Mouse (Mus musculus) G1E (cell line): ENCODE measurements around the gene Egfl7. TPM values are rescaled to one million over a fixed set of nuclear protein-coding genes. Genes with fewer than 3 reads are reported as not detected.

Experiments used
- ATAC-seq: 2 replicates; pipeline ENCODE4 v1.8.0; 2016; ENCODE audit warnings: mild to moderate bottlenecking; ENCODE audit not compliant: insufficient number of reproducible peaks, poor library complexity, low FRiP score, severe bottlenecking; ENCODE audit errors: extremely low read depth
- DNase-seq: peaks from one replicate; pipeline ENCODE4 v3.0.0; 2012; ENCODE audit warnings: low spot score
- H3K27me3 ChIP-seq: 2 replicates; pipeline ENCODE4 v1.6.1; 2012; ENCODE audit warnings: mild to moderate bottlenecking, low read length, inconsistent platforms; ENCODE audit not compliant: insufficient read depth
- H3K36me3 ChIP-seq: replicated peaks from 2 replicates; pipeline ENCODE3; 2012; ENCODE audit warnings: mild to moderate bottlenecking, inconsistent platforms
- H3K4me1 ChIP-seq: 2 replicates; pipeline ENCODE4 v1.6.1; 2012; ENCODE audit warnings: low read depth, low read length, inconsistent platforms, mixed read lengths; ENCODE audit not compliant: insufficient read depth
- H3K4me3 ChIP-seq: 2 replicates; pipeline ENCODE4 v1.5.1; 2012; ENCODE audit warnings: low read depth, mild to moderate bottlenecking, inconsistent platforms, low read length, moderate library complexity, mixed read lengths
- H3K9me3 ChIP-seq: replicated peaks from 2 replicates; pipeline ENCODE4 v1.6.1; 2012; ENCODE audit warnings: inconsistent platforms
- CTCF ChIP-seq: IDR thresholded peaks from 2 replicates; pipeline ENCODE4 v1.5.1; 2012; ENCODE audit warnings: low read depth, low read length, inconsistent platforms, mixed read lengths
- GATA1 ChIP-seq: IDR thresholded peaks from 2 replicates; pipeline ENCODE4 v1.6.1; 2012; ENCODE audit warnings: borderline replicate concordance, low read length, inconsistent platforms, mixed read lengths
- GATA2 ChIP-seq: IDR thresholded peaks from 2 replicates; pipeline ENCODE4 v1.6.1; 2012; ENCODE audit warnings: low read depth, low read length, inconsistent platforms, borderline replicate concordance
- POLR2AphosphoS5 ChIP-seq: IDR thresholded peaks from 2 replicates; pipeline ENCODE4 v1.6.1; 2012; ENCODE audit warnings: low read depth, low read length, inconsistent platforms; ENCODE audit not compliant: insufficient replicate concordance
- TAL1 ChIP-seq: conservative IDR thresholded peaks from 2 replicates; pipeline ENCODE4 v1.6.1; 2012; ENCODE audit warnings: low read depth, low read length, inconsistent platforms, mixed read lengths
- polyA plus RNA-seq: library from polyadenylated mRNA; stranded (reverse); fragments of >175 nt; gene quantifications from 2 replicates; pipeline ENCODE4 v1.2.3, GENCODE M21; 2012
- total RNA-seq, 2 experiments: library from RNA; stranded (forward) in 1 of 2; stranded (reverse) in 1 of 2; fragments of 200-1000 nt in 1 of 2; fragments of >200 nt in 1 of 2; fragmentation: Nextera tagmentation in 1 of 2; gene quantifications; 2 replicates each; pipeline ENCODE4 v1.2.3; 2014 to 2017

The Egfl7 gene
- total and polyA plus RNA-seq, 3 experiments, result 29.6 to 160 (median 136) TPM

DNA sequence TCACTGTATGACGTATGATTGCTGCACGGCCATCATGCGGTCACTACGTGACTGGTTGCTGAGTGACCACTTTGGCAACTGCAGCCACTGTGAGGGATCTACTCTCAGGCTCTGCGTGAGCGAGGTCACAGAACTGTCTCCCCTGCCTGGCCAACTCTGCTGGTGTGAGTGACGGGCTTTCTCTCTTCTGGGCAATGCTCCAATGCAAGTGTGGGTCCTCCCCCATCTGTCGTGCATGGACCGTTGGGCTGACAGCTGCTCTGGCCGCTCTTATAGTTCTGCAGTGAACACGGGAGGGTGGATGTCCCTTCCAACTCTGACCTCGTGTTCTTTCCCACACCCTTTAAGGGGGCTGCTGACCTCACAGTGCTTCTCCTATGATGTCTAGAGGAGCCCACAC lies 6.4 kb upstream of the Egfl7 start:
- ATAC-seq (no peak), DNase-seq (no peak)
- peaks cover 89% of the 10 kb centered on the region for H3K4me1 ChIP-seq
- TF ChIP-seq TAL1 (no peak), CTCF (no peak), GATA1 (no peak), GATA2 (no peak), POLR2AphosphoS5 (no peak)
- H3K36me3 ChIP-seq, result peaks cover 6% of the 10 kb centered on the region
- H3K4me3 ChIP-seq, result no peak overlapping the region
- H3K9me3 ChIP-seq, result no peaks in the 10 kb centered on the region
- peaks cover 1% of the 10 kb centered on the region; the same call in 1 of the 2 replicates for H3K27me3 ChIP-seq

DNA sequence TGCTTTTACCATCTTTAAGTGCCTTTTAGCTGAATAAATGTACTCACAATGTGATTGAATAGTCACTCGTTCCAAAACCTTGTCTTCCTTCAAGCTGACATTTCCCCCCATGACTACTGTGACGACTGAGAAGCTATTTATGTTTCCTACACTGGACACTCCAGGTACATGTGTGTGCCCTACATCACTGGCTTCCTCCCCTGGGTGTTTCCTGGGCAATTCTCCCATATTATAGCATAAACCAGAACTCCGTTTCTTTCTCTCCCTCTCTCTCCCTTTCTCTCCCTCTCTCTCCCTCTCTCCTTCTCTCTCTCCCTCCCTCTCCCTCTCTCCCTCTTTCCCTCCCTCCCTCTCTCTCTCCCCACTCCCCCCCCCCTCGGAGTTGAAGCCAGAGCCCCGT lies 6.0 kb upstream of the Egfl7 start:
- Histone ChIP-seq H3K27me3 (no peaks in the 10 kb centered on the region), H3K4me1 (peaks cover 93% of the 10 kb centered on the region), H3K9me3 (no peaks in the 10 kb centered on the region), H3K4me3 (no peak overlapping the region), H3K36me3 (peaks cover 9% of the 10 kb centered on the region)
- no peak for TF ChIP-seq POLR2AphosphoS5
- TF ChIP-seq TAL1, result no peak
- TF ChIP-seq GATA1, result no peak
- TF ChIP-seq GATA2, result no peak
- TF ChIP-seq CTCF, result no peak
- DNase-seq (no peak), ATAC-seq (no peak)

DNA sequence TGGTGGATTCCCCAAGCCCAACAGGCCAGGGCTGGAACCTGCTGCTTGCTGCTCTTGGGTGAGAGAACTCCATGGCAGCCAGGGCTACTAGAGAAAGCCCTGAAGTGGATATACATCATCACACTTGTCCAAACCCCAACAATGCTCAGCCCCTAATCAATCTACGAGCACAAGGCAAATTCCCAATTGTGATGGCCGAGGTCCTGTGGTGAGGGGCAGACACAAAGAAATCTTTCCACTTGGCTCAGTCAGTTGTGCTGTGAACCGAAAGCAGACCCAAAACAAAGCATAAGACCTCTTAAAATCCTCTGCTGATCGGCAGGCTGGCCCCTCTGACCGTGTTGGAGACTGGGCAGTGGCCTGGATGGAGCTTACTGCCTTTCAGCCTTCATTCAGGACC lies 5.0 kb upstream of the Egfl7 start:
- Histone ChIP-seq H3K4me3 (no peak overlapping the region; the same call in 1 of the 2 replicates), H3K9me3 (no peaks in the 10 kb centered on the region), H3K27me3 (no peaks in the 10 kb centered on the region), H3K4me1 (peaks cover 96% of the 10 kb centered on the region), H3K36me3 (peaks cover 13% of the 10 kb centered on the region)
- ATAC-seq (no peak), DNase-seq (no peak)
- TF ChIP-seq GATA2 (no peak), POLR2AphosphoS5 (no peak), TAL1 (no peak), CTCF (no peak), GATA1 (no peak)

DNA sequence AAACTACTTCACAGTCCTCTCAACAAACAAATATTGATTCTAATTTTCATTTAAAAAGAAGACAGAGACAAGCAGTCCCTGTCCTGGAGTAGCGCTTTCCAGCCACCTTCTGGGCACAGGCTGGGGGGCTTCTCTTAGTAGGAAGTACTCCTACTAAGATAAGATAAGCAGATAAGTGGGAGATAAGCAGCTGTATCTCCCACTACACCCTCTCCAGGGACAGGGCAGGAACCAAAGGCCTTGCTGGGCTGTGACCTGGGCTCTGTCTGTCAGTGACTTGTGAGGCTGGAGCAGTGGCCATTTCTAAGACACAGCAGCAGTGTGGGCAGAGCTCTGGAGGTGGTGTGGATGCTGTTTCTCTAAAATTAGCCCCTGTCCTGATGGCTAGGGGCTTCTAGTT lies 4.4 kb upstream of the Egfl7 start:
- DNase-seq, result no peak
- ATAC-seq, result no peak
- Histone ChIP-seq H3K9me3 (no peaks in the 10 kb centered on the region), H3K4me1 (peaks cover 93% of the 10 kb centered on the region), H3K36me3 (peaks cover 13% of the 10 kb centered on the region), H3K4me3 (peak overlapping the region; percentile 64; the same call in 1 of the 2 replicates), H3K27me3 (peaks cover 2% of the 10 kb centered on the region; the same call in 1 of the 2 replicates)
- TF ChIP-seq POLR2AphosphoS5, result no peak
- no peak for TF ChIP-seq CTCF
- TF ChIP-seq GATA1, result no peak
- TF ChIP-seq TAL1, result no peak; the same call in 1 of the 2 replicates
- TF ChIP-seq GATA2, result no peak

DNA sequence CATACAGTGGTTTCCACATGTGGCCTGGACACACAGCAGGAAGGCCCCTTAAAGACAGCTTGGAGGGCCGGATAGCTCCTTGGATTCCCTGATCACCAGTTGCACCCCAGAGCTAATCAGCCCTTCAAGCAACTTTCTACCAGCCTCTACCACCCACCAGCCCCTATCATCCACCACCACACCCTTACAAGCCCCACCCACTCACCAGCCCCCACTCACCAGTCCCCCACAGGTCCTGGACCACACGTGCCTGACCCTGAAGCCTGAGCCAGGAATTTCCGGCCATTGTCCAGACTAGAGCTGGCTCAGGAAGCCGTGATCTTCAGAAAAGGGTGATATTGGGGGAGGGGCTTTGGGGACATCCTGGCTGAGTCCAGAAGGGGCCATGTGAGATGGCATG lies 3.9 kb upstream of the Egfl7 start:
- Histone ChIP-seq H3K4me1 (peaks cover 90% of the 10 kb centered on the region), H3K4me3 (peak overlapping the region; percentile 64), H3K36me3 (peaks cover 13% of the 10 kb centered on the region), H3K9me3 (no peaks in the 10 kb centered on the region), H3K27me3 (peaks cover 4% of the 10 kb centered on the region; the same call in 1 of the 2 replicates)
- DNase-seq (peak; percentile 73), ATAC-seq (no peak)
- TF ChIP-seq GATA1, result no peak
- no peak for TF ChIP-seq TAL1
- TF ChIP-seq GATA2, result no peak
- TF ChIP-seq CTCF, result no peak
- TF ChIP-seq POLR2AphosphoS5, result no peak

DNA sequence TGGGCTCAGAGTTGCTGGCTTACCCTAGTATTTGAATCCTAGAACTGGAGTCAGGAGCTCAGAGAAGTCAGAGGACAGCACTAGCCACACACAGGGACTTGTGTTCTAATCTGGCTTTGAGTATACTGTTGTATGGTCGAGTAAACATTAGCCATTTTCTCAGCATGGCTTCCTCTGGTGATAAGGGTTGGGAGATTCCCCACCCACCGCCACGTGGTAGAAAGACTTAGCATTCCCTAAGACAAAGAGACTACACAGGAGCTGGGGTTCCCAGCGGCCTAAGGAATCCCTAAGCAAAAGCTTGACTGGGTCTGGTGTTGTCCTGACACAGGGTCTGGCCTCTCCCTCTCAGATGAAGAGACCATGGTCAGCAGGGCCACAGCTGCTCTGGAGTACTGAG lies 3.4 kb upstream of the Egfl7 start:
- no peak for ATAC-seq
- H3K4me1 ChIP-seq, result peaks cover 84% of the 10 kb centered on the region
- no peak for DNase-seq

More for the DNA sequence above, 3.4 kb upstream of the Egfl7 start:
- peaks cover 6% of the 10 kb centered on the region; the same call in 1 of the 2 replicates for H3K27me3 ChIP-seq
- H3K36me3 ChIP-seq, result peaks cover 13% of the 10 kb centered on the region
- no peak for TF ChIP-seq GATA1
- TF ChIP-seq TAL1, result no peak
- no peak for TF ChIP-seq CTCF
- no peak for TF ChIP-seq POLR2AphosphoS5
- no peak for TF ChIP-seq GATA2
- peak overlapping the region; percentile 64 for H3K4me3 ChIP-seq
- H3K9me3 ChIP-seq, result no peaks in the 10 kb centered on the region
